Mouse (Mus musculus) stomach, postnatal 0 days (tissue): ENCODE measurements around the gene Trak1.

Experiments used
- CTCF ChIP-seq: IDR thresholded peaks from 2 replicates; pipeline ENCODE4 v1.5.1; 2016; ENCODE audit warnings: antibody characterized with exemption, low read depth, mild to moderate bottlenecking, moderate library complexity
- EP300 ChIP-seq: optimal IDR thresholded peaks from 2 replicates; pipeline ENCODE3; 2016; ENCODE audit warnings: antibody characterized with exemption

DNA sequence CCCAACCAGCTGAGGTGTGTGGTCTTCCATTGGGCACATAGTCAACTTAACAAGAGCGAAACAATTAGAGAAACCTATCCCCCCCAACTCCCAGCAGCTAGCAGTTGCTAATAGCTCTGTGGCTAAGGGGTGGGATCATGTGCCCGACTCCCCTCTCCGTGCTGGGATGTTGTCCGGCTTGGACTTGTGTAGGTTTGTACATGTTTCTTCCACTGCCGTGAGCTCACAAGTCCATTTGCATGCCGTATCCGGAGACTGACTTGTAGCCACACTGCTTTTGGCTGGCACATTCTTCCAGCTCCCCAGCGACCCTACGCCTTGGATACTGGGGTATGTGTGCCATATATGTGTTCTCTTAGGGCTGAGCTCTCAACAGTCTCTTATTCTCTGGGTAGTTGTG lies 55.4 kb downstream of the Trak1 start:
- TF ChIP-seq CTCF = no peak
- TF ChIP-seq EP300 = no peak
